Mouse (Mus musculus) cerebellum, adult 11-12 months (tissue): ENCODE measurements around the gene Upk1a.

ENCODE experiments used
- DNase-seq: peaks from one replicate; pipeline ENCODE4 v3.0.0; 2022

The Upk1a gene

DNA sequence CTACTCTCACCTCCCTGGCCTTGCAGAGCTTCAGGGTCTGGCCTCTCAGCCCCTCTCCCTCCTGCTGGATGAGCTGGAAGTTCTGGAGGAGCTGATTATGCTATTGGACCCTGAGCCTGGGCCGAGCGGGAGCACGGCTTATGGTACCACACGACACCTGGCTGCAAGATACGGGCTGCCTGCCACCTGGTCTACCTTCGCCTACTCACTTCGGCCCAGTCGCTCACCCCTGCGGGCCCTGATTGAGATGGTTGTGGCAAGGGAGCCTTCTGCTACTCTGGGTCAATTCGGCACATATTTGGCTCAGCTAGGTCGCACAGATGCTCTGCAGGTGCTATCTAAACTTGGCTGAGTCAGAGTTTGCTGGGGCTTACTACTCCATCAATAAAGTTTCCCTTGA lies 45.1 kb downstream of the Upk1a start:
- no peak for DNase-seq

- DNase-seq, result no peak
Measured at GRCm38 (mm10) chr7:30566033-30566432, 46.6 kb downstream of the Upk1a start.

- peak; percentile 50 for DNase-seq
Measured at GRCm38 (mm10) chr7:30564970-30565571, 47.6 kb downstream of the Upk1a start, which contains the start of gene Igflr1. TSS of gene Igflr1 (plus strand) at chr7:30565427.

DNA sequence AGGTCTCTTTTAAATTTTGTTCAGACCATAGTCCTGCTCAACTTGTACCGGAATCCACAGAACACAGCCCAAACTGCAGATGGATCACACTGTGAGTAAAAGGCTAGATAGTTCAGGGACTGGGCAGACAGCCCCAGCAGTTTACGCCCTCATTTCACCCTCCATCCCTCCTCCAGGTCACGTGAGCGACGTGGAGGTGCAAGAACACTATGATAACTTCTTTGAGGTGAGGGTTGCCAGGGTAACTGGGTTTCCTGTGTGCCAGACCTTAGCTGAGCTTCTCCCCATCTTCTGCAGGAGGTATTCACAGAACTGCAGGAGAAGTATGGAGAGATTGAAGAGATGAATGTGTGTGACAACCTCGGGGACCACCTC lies 48.8 kb downstream of the Upk1a start:
- no peak for DNase-seq

DNA sequence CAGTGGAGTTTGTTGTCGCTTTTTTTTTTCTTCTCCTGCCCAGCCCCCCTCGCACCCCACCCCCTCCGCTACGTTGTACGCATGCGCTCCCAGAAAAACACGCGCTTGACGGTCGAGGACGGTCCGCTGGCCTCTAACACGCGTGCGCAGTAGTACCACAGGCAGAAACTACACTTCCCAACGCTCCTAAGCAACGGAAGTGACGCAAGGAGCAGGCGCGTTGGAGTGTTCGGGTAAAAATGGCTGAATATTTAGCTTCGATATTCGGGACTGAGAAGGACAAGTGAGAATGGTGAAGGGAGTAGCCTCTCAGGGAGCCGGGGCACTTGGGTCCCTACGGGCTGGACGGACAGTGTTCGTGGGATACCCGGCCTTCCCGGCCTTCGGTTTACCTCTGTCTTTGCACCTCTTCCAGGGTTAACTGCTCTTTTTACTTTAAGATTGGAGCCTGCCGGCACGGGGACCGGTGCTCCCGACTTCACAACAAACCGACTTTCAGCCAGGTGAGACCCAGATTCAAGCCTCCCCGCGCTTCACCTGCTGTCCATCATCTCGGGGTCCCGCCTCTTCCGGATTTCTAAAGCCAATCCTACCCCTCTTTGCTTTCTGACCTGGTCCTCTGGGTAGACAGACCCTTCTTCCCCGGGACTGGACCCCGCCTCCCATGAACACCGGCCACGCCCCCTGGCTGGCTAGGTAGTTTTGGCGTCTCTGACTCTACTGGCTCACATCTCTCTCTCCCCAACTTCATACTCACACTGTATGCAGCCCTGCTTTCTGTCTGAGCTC lies 49.3 kb downstream of the Upk1a start, which contains the start of the genes U2af1l4, Gm49396 and Psenen:
TSS of gene U2af1l4 (plus strand) at position 185 of the 789 bp plus-strand sequence.
TSS of gene Gm49396 (plus strand) at position 228 of the 789 bp plus-strand sequence.
TSS of gene Psenen (minus strand) at position 511 of the 789 bp plus-strand sequence.
- peak; percentile 97 for DNase-seq

DNA sequence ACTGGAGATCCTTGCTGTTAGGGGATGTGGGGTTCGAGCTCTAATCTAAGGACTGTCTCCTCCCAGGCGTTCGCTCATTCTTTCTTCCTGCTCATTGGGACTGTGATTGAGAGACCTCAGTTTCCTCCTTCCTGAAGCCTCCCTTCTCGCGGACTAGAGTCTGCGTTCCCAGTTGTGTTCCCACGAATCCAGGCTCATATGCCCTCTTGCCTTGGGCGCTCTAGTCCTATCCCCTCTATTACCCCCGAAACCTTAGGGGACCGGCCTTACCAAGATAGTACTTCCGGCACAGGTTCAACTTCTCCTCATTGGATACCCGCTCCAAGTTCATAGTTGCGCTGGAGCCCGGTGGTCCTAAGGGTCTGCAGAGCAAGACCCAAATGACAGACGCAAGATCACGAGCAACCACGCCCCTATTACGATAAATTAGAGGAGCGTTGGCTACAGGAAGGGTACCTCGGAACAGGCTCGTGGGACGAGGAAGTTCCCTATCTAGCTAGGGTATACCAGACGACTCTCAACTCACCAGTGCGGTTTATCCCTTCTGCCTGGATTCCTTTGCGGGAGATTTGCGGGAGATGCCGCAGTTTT lies 50.0 kb downstream of the Upk1a start:
- DNase-seq, result no peak

DNA sequence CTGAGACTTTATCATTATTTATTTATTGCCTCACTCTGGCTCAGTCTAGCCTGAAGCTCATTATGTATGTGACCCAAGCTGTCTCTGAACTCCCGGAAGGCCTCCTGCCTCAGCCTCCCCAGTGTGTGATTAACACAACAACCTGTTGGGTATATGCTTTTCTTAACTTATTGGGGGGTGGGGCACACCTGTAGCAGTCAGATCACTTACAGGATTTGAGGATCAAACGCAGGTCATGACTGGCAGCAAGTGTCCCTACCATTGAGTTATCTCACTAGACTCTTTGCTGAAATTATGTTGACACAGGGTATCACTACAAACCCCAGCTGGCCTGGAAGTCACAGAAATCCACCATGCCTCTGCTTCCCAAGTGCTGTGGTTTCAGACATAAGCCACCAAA lies 52.4 kb downstream of the Upk1a start:
- no peak for DNase-seq

GRCm38 (mm10) chr7:30559443-30559954 lies 53.1 kb downstream of the Upk1a start, which contains the start of gene Lin37:
TSS of gene Lin37 (minus strand) at chr7:30559838.
- DNase-seq, result peak; percentile 100

DNA sequence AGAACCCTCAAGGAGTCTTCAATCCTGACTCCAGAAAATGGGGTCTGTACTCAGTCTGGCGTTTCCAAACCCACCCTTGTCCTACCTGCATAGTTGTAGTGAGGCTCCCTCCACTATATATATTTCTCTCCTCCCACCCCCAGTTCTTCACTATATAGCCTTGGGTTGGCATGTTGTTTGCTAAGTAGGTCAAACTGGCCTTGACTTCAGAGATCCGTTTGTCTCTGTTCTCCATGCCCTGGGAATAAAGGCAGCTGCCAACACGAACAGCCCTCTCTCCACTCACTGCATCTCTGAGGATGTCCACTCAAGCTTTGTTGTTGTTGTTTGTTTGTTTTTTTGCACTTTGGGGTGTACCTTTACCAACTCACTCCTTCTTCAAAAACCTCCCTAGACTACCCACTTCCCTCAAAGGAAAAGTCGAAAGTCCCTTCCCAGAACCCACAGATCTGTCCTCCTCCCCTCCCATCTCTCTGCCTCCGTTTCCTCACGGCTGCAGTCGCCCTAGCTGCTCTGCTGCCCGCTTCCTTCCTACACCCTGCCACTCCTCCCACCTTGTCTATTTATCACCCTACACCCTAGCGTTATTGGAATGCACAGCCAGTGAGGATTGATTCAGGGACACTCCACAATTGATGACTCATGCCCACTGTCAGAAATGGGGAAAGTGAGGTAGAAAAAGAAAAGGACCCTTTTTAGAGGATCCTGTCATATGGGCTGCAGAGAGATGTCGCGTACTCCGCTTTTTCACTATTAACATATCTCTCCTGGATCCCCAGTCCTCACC lies 53.8 kb downstream of the Upk1a start:
- no peak for DNase-seq

DNA sequence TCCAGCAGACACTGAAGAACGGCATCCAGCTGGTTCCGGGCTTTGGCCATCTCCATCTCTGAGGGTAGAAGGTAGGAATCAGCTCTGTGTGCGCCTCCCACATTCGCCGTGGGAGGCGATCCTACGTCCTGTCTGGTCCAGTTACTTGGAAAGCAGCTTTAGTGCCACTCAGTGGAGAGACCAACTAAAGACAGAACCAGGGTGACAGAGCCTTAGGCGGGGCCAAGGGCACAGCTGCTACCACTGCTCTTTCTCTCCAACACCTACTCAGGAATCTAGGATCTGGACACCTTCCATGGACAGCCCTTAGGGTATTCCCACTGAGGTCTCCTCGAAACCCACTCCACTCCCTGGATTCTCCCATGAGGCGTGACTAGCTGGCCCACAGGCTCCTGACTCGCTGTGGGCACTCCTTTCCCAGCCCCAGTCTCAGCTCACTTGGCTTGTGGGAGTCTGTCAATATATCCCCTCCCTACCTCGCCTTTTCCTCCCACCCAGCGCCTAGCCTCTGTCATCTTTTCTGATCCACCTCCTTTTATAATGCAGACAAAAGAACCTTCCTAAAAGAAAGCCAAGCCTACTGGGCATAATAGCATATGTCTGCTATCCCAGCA lies 54.6 kb downstream of the Upk1a start:
- peak; percentile 51 for DNase-seq

DNA sequence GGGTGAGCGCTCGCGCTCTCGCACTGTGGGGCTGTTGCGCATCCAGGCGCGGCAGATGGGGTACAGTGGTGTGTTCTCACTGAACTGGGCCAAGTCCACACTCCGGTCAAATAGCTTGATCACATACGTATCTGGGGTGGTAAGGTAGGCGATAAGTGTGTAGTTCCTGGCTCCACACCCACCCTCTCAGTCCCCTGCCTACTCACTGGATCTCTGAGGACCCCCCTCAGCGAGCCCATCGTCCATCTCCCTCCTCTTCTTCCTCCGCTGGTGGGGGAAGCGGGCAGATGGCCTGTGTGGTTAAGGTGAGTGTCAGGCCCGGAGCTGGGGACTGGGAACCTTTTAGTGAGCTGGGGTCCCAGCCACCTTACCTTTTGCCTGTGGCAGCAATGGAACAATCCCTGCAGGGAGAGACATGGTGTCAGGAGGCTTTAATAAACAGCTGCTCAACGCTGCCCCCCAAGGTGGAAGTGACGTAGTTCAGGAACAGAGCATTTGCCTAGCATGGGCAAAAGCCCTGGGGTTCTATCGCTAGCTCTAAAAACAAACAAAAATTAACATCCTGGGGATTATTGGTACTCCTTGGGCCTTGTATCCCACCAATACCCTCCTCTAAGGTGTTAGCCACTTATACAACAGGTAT lies 55.6 kb downstream of the Upk1a start:
- peak; percentile 57 for DNase-seq

GRCm38 (mm10) chr7:30553810-30554584 lies 58.6 kb downstream of the Upk1a start:
- DNase-seq, result peak; percentile 68
